Mouse (Mus musculus) MEL-GATA-1-ER (cell line): ENCODE measurements at regions not wholly inside any gene's neighbourhood (a gene's known extent, or its start where the extent isn't known, plus 50 kb on each side); places are given as distances from the start of the nearest gene placed in this dataset.
A peak's percentile ranks its signal among the peaks of the same experiment; 100 is the strongest.

Experiments used
- DNase-seq: peaks from one replicate; pipeline ENCODE4 v3.0.0-alpha.2; 2012; ENCODE audit warnings: low read depth; ENCODE audit errors: extremely low read depth

GRCm38 (mm10) chr5:19026970-19027369, 199.9 kb upstream of the Magi2 start:
- peak; percentile 7 for DNase-seq
